Mouse (Mus musculus) kidney, adult 2 months (tissue): ENCODE data around the gene Id3. TPM values are rescaled to one million over a fixed set of nuclear protein-coding genes. Genes with fewer than 3 reads are reported as not detected.

Experiments
- DNase-seq: peaks from one replicate; pipeline ENCODE4 v3.0.0; 2021
- H3K27ac ChIP-seq: fragments of 200-500 bp; 2 replicates; pipeline ENCODE4 v1.5.1; 2012; ENCODE audit warnings: low read depth, low read length, control low read depth, inconsistent platforms; ENCODE audit not compliant: insufficient read depth
- H3K27me3 ChIP-seq: fragments of 200-500 bp; replicated peaks from 2 replicates; pipeline ENCODE4 v1.6.1; 2012; ENCODE audit warnings: mild to moderate bottlenecking, moderate library complexity, low read length, inconsistent platforms; ENCODE audit not compliant: control insufficient read depth, insufficient read depth
- H3K36me3 ChIP-seq: fragments of 200-500 bp; 2 replicates; pipeline ENCODE4 v1.6.1; 2012; ENCODE audit warnings: mild to moderate bottlenecking, moderate library complexity, low read length, inconsistent platforms; ENCODE audit not compliant: control insufficient read depth, insufficient read depth
- H3K4me1 ChIP-seq: fragments of 200-500 bp; 2 replicates; pipeline ENCODE4 v1.6.1; 2011; ENCODE audit warnings: low read length; ENCODE audit not compliant: control insufficient read depth, insufficient read depth
- H3K4me3 ChIP-seq: fragments of 200-500 bp; 2 replicates; pipeline ENCODE4 v1.5.1; 2011; ENCODE audit warnings: mild to moderate bottlenecking, low read depth, low read length, control low read depth; ENCODE audit not compliant: insufficient read depth
- CTCF ChIP-seq: fragments of 200-500 bp; conservative IDR thresholded peaks from 2 replicates; pipeline ENCODE4 v1.5.1; 2011; ENCODE audit warnings: low read depth, mild to moderate bottlenecking, control low read depth, low read length, moderate library complexity, mixed read lengths; ENCODE audit not compliant: insufficient read depth, insufficient read length
- POLR2A ChIP-seq: fragments of 200-500 bp; IDR thresholded peaks from one replicate; pipeline ENCODE4 v1.6.1; 2011; ENCODE audit warnings: low read depth, low read length, control low read depth
- WGBS: fragments of 180-500 bp; shearing (Covaris S2); methylation state at CpG from one replicate; pipeline ENCODE4 v1.1.7; 2018; 5-methylcytosine and 5-hydroxymethylcytosine counted together
- polyA plus RNA-seq: library from polyadenylated mRNA; depleted of rRNA; stranded (reverse); fragments of >200 nt; gene quantifications from 2 replicates; pipeline ENCODE4 v1.2.3, GENCODE M21; 2012

Gene Id3
- polyA plus RNA-seq, 1 experiment, result 259 TPM

DNA sequence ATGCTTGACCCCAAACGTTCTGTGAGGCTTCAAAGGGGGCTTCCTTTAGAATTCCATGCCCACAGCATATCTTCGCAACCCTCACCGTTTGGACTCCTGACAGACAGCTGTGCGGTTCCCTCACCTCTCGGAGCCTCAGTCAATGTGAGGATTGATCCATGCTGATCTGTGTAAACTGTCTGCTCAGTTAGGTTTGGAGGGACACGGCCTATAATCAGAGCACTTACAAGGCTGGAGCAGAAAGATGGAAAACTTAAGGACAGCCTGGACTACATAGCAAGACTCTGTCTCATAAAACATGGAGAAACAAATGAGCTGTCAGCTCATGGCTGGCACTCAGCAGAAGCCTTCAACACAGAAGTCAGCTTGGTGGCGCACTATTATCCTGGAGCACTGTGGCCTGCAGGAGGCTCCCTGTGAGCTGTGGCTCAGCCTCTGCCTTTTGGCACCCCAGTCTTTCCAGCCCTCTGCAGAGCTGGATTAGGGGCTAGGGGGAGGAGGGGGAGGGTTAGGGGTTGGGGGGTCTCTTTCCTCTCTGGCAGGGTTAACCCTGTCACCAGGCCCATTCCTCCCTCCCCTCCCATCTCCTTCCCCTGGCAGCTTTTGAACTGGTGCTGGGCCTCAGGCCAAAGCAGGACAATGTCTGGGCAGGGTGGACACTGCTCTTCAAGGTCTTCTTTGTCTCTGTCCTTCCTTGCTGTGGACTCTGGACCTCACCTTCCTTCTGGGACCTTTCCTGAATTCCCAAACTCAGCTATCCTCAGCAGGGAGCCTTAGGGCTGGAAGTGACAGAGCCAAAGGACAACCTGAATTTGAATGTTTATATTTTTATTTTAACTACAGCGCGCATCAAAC, 7.2 kb upstream of the Id3 start:
- Histone ChIP-seq H3K36me3 (no peaks in the 10 kb centered on the region), H3K4me1 (peaks cover 21% of the 10 kb centered on the region; the same call in 1 of the 2 replicates), H3K27me3 (no peaks in the 10 kb centered on the region), H3K27ac (peak overlapping the region; percentile 65), H3K4me3 (no peak overlapping the region)
- peak; percentile 10; the same call in 1 of the 2 replicates for TF ChIP-seq CTCF
- no peak for TF ChIP-seq POLR2A
- WGBS, result 61% methylated on average over 9 of the region's 9 CpGs
- DNase-seq, result peak; percentile 85

DNA sequence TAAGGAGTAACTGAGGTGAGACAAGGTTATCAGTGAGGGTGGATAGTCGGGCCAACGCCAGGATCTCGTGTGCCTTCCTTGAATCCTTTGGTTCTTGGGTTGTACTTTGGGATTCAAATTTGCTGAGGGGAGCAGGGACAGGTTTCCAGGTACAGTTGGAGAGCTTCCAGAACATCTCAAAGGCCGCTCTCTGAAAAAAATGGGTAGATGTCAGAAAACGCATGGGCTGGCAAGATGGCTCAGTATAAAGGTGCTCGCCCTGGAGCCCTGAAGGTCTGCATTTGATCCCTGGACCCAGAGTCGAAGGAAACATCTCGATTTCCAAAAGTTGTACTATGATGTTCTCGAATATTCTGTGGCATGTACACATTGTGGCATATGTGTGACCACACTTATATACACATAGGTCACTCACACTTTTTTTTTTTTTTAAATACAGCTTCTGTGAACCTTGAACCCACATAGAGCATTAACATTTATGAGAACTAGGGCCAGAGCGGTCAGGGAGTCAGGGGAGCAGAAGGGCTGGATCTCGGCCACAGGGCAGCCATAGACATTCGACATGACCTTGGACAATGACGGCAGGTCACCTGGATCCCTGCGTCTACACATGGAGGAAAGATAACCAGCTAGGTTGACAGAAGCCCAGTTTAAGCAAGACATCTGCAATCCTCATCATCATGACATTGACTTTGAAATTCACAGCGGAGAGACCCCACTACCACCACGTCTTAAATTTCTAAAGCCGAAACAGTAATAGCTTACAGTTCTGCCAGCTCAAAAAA, 3.8 kb upstream of the Id3 start:
- H3K4me1 ChIP-seq, result peaks cover 35% of the 10 kb centered on the region
- peak overlapping the region; percentile 91 for H3K27ac ChIP-seq
- no peaks in the 10 kb centered on the region for H3K36me3 ChIP-seq
- WGBS, result 36% methylated on average over 17 of the region's 17 CpGs
- H3K27me3 ChIP-seq, result no peaks in the 10 kb centered on the region
- no peak overlapping the region for H3K4me3 ChIP-seq
- DNase-seq, result peak; percentile 67
- TF ChIP-seq POLR2A (no peak), CTCF (no peak)

DNA sequence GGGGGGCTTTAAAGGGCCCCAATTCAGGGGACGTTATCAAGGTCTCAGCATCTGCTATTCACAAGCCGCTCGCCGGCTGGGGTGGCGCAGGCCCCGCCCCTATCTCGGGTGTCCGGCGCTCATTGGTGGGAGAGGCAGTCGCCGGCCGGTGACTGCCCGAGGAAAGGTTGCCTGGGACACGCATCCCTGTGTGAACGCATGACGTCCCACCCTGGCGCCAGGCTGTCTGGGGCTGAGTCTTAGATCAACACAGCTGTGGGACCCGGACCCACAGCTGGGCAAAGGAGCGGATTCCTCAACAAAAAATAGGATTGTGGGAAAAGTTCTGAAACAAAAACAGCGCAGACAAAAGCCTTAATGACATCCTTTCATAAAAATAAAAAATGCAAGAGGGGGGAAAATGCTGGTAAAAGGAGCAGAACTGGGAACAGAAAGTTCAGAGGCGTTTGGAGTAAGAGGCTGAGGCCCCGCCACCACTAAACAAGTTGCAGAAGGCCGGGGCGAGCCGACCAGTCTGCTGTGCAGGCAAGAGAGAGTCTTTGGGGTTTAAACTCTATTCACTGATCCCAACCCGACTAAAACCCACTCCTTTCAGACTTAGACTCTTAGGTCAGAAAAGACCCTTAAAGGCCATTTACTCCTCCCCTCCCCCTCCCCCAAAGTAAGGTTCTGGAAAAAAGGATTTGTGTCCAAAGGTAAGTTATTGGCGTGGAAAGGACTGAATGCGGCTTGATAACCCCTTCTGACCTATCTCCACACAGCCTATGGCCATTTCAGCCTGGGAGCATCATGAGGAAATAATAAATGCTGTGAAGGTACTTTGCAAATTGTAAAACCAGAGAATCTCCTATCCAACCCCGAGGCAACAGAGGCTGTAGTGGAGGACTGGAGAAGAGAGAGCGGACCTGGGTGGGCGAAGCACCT, 2.7 kb upstream of the Id3 start:
- Histone ChIP-seq H3K4me3 (no peak overlapping the region), H3K27ac (peak overlapping the region; percentile 95), H3K4me1 (peaks cover 35% of the 10 kb centered on the region), H3K27me3 (no peaks in the 10 kb centered on the region), H3K36me3 (no peaks in the 10 kb centered on the region; the same call in 1 of the 2 replicates)
- 12% methylated on average over 31 of the region's 31 CpGs for WGBS
- peak; percentile 98 for DNase-seq
- TF ChIP-seq POLR2A (no peak), CTCF (no peak)

DNA sequence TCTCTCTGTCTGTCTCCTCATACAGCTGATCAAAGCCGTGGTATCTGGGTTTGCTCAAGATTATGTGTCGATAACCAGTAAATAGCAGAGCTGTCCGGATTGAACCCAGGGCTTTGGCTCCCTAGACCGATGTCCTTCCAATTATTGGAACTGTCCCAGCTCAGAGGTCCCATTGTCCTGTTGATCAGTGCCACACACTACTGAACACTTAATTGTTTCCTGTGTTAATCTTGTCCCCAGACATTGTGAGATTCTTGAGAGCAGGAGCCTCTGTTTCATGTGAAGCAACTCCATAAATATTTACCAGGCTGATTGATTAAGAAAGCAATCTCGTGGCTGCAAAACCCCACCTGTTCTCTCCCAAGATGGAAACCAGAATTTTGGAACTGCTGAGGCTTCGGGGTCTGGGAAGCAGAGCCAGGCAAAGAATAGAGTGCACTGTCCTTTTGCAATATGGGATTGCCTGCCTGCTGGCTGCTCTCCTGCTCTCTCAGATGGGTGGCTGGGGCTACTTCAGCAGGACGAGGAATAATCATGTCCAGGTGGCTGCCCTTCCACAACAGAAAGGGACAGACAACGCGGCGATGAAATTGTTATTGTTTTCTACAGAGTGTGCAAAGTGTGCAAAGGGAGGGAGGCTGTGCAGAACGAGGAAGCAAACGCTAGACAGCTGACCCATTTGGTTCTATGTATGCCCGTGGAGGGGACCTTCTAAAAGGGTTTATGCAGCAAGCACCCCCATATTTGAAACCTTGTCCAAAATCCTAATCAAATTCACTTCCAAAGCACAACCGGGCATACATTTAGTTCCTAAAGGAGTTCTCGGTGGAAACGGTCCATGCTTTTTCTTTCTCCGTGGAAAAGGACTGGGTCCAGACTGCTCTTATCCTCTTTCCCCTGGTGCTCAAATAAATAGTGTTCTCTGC, 767 bp upstream of the Id3 start:
- peaks cover 36% of the 10 kb centered on the region for H3K4me1 ChIP-seq
- TF ChIP-seq POLR2A, result no peak
- TF ChIP-seq CTCF, result no peak
- H3K36me3 ChIP-seq, result no peaks in the 10 kb centered on the region; the same call in 1 of the 2 replicates
- WGBS, result 31% methylated on average over 17 of the region's 17 CpGs
- peak; percentile 62 for DNase-seq
- H3K4me3 ChIP-seq, result peak overlapping the region; percentile 26
- H3K27ac ChIP-seq, result peak overlapping the region; percentile 84
- H3K27me3 ChIP-seq, result no peaks in the 10 kb centered on the region

DNA sequence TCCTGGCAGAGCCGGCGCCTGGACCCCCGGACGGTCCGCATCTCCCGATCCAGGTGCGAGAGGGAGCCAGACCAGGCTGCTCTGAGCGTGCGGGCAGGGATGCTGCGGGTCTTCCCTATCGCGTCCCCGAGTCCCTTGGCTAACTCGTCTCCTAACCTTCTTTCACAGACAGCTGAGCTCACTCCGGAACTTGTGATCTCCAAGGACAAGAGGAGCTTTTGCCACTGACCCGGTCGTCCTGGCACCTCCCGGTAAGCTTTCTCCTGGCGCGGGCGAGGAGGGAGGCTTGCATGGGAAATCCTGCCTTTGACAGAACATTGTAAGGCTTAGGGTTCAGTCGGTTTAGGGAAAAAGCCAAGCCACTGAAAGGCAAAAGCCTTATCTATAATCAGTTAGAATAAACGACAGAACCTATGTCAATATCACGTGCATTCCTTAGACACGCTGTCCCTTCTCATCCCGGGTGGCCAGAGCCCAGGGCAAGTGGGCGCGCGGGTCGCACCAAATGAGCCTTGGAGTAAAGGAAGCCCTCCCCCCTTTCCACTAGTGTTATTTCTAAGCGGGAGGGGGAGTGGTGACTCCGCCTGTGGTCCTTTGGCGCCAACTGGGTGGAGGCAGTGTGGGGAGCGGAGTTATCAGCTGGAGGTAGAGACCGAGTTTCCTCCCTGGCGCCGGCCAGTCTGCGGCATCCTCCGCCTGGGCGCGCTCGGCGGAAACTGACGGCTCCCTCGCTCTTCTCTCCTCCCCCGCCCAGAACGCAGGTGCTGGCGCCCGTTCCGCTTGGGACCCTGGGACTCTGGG, 1.0 kb downstream of the Id3 start:
- H3K36me3 ChIP-seq, result no peaks in the 10 kb centered on the region; the same call in 1 of the 2 replicates
- peak overlapping the region; percentile 71 for H3K4me3 ChIP-seq
- peak overlapping the region; percentile 99 for H3K27ac ChIP-seq
- TF ChIP-seq POLR2A (peak; percentile 59), CTCF (no peak)
- H3K27me3 ChIP-seq, result no peaks in the 10 kb centered on the region
- WGBS, result under 1% methylated on average over 50 of the region's 50 CpGs
- DNase-seq, result peak; percentile 91
- peaks cover 33% of the 10 kb centered on the region for H3K4me1 ChIP-seq
